Mouse (Mus musculus) liver, postnatal 0 days (tissue): ENCODE data around the gene Mfng.

Experiments
- CTCF ChIP-seq: sonication (generic); IDR thresholded peaks from 2 replicates; pipeline ENCODE4 v1.5.1; 2016; ENCODE audit warnings: antibody characterized with exemption, low read depth
- EP300 ChIP-seq: IDR thresholded peaks from 2 replicates; pipeline ENCODE4 v1.6.1; 2016; ENCODE audit warnings: antibody characterized with exemption, low read depth, mild to moderate bottlenecking

GRCm38 (mm10) chr15:78782348-78783103 lies 9.3 kb upstream of the Mfng start:
- TF ChIP-seq CTCF (peak; percentile 11; the same call in 1 of the 2 replicates), EP300 (no peak)
